Mouse (Mus musculus) stomach, postnatal 0 days (tissue): ENCODE results near the gene Best2. TPM values are rescaled to one million over a fixed set of nuclear protein-coding genes. Genes with fewer than 3 reads are reported as not detected.

ENCODE experiments used
- ATAC-seq: fragments of 200-750 bp; cut with Nextera tagmentation; 2 replicates; pipeline ENCODE4 v1.8.0; 2017; ENCODE audit not compliant: low FRiP score, low TSS enrichment
- DNase-seq: peaks from one replicate; pipeline ENCODE4 v3.0.0-alpha.2; 2016; ENCODE audit warnings: low spot score
- H3K27ac ChIP-seq: fragments of 300-500 bp; sonication (generic); replicated peaks from 2 replicates; pipeline ENCODE4 v1.5.1; 2014; ENCODE audit warnings: mild to moderate bottlenecking, control low read depth
- H3K27me3 ChIP-seq: fragments of 300-500 bp; sonication (generic); 2 replicates; pipeline ENCODE4 v1.6.1; 2014; ENCODE audit warnings: low read length; ENCODE audit not compliant: control insufficient read depth, insufficient read depth
- H3K36me3 ChIP-seq: fragments of 300-500 bp; sonication (generic); 2 replicates; pipeline ENCODE4 v1.6.1; 2014; ENCODE audit warnings: low read length, mixed read lengths; ENCODE audit not compliant: control insufficient read depth, insufficient read depth
- H3K4me1 ChIP-seq: fragments of 300-500 bp; sonication (generic); replicated peaks from 2 replicates; pipeline ENCODE4 v1.6.1; 2014; ENCODE audit warnings: antibody characterized with exemption; ENCODE audit not compliant: control insufficient read depth, insufficient read depth
- H3K4me2 ChIP-seq: fragments of 300-500 bp; sonication (generic); replicated peaks from 2 replicates; pipeline ENCODE4 v1.6.1; 2014; ENCODE audit warnings: low read depth, mild to moderate bottlenecking, control low read depth, moderate library complexity
- H3K4me3 ChIP-seq: fragments of 300-500 bp; sonication (generic); 2 replicates; pipeline ENCODE4 v1.5.1; 2014; ENCODE audit warnings: low read depth, low read length, control low read depth
- H3K9ac ChIP-seq: fragments of 300-500 bp; sonication (generic); 2 replicates; pipeline ENCODE4 v1.6.1; 2014; ENCODE audit warnings: mild to moderate bottlenecking, low read length, control low read depth, mixed read lengths
- H3K9me3 ChIP-seq: fragments of 300-500 bp; sonication (generic); 2 replicates; pipeline ENCODE4 v1.6.1; 2016; ENCODE audit warnings: low read length; ENCODE audit not compliant: control insufficient read depth
- CTCF ChIP-seq: IDR thresholded peaks from 2 replicates; pipeline ENCODE4 v1.5.1; 2016; ENCODE audit warnings: antibody characterized with exemption, low read depth, mild to moderate bottlenecking, moderate library complexity
- EP300 ChIP-seq: optimal IDR thresholded peaks from 2 replicates; pipeline ENCODE3; 2016; ENCODE audit warnings: antibody characterized with exemption
- WGBS: fragments of 180-500 bp; shearing (Covaris S2); extraction: QIAGEN DNeasy Blood & Tissue Kit; methylation state at CpG from one replicate; pipeline ENCODE4 v1.1.7; 2014; 5-methylcytosine and 5-hydroxymethylcytosine counted together
- polyA plus RNA-seq: library from polyadenylated mRNA; unstranded; fragments of >200 nt; fragmentation: Nextera tagmentation; extraction: Ambion mirVana; gene quantifications from 2 replicates; pipeline ENCODE4 v1.2.1, GENCODE M21; 2015

Best2 gene
- polyA plus RNA-seq, 1 experiment from 2014 or later, result 0.16 TPM

DNA sequence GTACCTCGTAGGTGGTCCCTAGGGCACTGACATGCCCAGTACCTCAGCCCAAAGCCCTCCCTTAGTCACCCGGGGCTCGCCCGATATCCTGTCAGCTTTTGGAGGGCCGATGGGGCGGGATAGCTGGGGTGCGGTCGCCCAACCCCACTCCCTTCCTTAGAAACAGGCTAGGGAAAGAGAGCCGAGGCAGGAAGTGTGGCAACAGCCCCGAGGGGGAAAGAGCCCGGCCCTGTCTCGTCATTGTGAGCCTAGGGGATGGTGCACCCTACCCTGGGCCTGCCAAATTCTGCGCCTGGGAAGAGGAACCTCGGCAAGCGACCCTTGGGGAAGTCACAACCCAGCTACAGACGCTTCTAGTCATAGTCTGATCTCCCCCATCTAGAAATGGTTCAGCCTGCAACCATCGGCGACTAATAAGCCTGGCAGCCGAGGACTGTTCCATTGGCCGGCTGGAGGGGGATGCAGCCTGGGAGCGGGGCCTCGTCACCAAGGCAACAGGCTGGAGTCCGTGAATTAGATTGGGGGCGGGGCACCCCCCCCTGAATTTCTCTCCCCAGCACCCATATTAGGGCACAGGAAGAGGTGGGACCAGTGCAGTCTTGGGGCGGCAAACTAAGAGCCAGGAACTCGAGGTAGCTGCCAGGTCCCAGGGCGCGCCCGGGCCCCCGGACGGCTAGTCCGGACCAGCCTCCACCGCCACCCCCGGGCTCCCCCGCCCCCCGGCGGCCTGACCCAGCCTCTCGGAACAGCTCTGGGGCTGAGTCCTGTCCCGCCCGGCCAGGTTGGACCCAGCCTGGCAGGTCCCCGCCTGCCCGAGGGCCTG is 34.5 kb downstream of the Best2 start:
- H3K36me3 ChIP-seq, result no peaks in the 10 kb centered on the region
- H3K27me3 ChIP-seq, result no peaks in the 10 kb centered on the region
- H3K9me3 ChIP-seq, result no peaks in the 10 kb centered on the region
- peaks cover 29% of the 10 kb centered on the region for H3K4me1 ChIP-seq
- 2% methylated on average over 31 of the region's 42 CpGs for WGBS
- peak overlapping the region; percentile 80 for H3K4me3 ChIP-seq
- peak overlapping the region; percentile 98 for H3K27ac ChIP-seq
- ATAC-seq (peak; percentile 81), DNase-seq (peak; percentile 97)
- peak overlapping the region; percentile 66 for H3K9ac ChIP-seq
- peak overlapping the region; percentile 96 for H3K4me2 ChIP-seq
- no peak for TF ChIP-seq CTCF
- no peak for TF ChIP-seq EP300

DNA sequence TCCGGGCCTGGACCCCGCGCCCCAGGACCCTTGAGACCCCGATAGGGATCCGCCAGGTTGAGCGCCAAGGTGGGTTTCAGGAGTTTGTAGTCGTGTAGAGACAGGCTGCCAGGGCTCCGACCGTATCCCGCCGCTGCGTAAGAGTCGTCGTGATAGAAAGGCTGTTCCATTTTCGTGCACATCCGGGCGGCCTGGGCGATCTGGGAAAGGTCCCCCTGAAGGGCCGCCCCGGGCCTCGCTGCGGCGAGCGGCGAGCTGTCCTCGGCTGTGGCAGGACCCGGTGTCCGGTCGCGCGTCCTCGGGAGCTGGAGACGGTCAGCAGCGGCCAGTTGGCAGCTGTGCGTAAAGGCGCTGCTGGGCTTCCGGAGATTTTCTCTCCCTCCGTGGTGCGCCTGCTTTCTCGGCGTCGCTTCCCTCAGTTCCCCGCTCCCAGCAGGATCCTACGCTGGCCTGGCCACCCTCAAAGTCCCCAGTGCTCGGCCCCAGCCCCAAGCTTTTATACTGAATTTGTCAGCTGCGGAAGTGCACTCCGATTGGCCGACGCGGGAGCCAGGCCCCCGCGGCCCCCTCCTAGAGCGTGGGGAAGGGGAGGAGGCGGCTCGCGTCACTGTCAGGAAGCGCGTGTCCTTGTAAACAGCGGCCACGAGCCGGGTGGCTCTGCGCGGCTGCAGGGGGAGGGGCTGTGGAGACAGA is 35.9 kb downstream of the Best2 start, which contains the start of gene Junb:
Gene Junb, minus strand, starts transcription at position 471 of the 693 bp plus-strand sequence.
- Histone ChIP-seq H3K9me3 (no peaks in the 10 kb centered on the region), H3K4me1 (peaks cover 29% of the 10 kb centered on the region), H3K27ac (peak within 1 kb of the TSS; percentile 98), H3K9ac (peak within 1 kb of the TSS; percentile 94), H3K36me3 (no peaks in the 10 kb centered on the region; the same call in 1 of the 2 replicates), H3K27me3 (no peaks in the 10 kb centered on the region), H3K4me3 (peak within 1 kb of the TSS; percentile 80), H3K4me2 (peak within 1 kb of the TSS; percentile 96)
- ATAC-seq (peak; percentile 50), DNase-seq (peak; percentile 95)
- under 1% methylated on average over 61 of the region's 63 CpGs for WGBS
- TF ChIP-seq EP300 (peak; percentile 74), CTCF (no peak)

DNA sequence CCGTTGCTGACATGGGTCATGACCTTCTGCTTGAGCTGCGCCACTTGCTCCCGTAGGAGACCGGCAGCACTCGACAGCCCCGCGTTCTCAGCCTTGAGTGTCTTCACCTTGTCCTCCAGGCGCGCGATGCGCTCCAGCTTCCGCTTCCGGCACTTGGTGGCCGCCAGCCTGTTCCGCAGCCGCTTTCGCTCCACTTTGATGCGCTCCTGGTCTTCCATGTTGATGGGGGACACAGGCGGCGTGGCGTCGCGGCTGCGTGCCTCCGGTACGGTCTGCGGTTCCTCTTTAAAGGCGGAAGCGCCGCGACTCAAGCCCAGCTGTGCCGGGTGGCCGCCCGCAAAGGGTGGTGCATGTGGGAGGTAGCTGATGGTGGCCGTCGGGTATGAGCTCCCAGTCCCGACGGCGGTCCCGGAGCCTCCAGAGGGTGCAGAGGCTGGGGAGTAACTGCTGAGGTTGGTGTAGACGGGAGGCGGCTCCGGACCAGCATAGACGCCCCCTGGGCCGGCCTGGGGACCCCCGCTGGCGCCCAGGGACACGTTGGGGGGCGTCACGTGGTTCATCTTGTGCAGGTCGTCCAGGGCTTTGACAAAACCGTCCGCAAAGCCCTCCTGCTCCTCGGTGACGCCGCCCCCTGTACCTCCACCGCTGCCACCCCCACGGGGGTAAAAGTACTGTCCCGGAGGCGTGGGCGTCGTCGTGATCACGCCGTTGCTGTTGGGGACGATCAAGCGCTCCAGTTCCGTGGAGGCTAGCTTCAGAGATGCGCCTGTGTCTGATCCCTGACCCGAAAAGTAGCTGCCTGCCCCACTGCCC is 36.7 kb downstream of the Best2 start:
- no peak for ATAC-seq
- Histone ChIP-seq H3K36me3 (no peaks in the 10 kb centered on the region; the same call in 1 of the 2 replicates), H3K9me3 (no peaks in the 10 kb centered on the region), H3K4me2 (peak overlapping the region; percentile 96), H3K27me3 (no peaks in the 10 kb centered on the region), H3K27ac (peak overlapping the region; percentile 98), H3K9ac (peak overlapping the region; percentile 94), H3K4me1 (peaks cover 29% of the 10 kb centered on the region), H3K4me3 (peak overlapping the region; percentile 80)
- DNase-seq, result peak; percentile 73
- TF ChIP-seq EP300, result no peak
- TF ChIP-seq CTCF, result no peak
- under 1% methylated on average over 65 of the region's 70 CpGs for WGBS

DNA sequence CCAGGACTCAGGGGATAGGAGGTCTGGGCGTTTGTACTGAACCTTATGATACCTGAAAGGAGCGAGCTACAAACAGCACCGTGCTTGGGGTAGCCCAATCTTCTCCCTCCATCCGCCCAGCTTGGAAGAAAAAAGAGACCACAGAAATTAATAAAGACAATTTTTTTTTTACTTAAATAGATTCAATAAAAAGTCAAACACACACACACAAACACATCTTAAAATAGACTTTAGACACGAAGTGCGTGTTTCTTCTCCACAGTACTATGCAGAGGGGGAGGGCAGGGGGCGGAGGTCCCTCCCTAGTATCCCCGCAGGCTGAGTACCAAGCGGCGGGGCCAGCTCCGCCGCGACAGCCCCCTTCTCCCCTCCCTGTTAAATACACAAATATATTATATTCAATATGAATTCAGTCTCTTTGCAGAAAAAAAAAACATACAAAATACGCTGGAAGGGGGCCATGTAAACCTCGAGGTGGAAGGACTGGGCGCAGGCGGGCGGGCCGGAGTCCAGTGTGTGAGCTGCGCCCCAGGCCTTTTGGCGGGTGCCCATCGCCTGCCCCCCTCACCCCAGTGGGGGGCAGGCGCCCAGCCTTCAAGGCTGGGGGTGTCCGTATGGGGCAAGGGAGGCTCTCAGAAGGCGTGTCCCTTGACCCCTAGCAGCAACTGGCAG is 37.4 kb downstream of the Best2 start:
- TF ChIP-seq CTCF (no peak), EP300 (peak; percentile 47)
- H3K9ac ChIP-seq, result peak overlapping the region; percentile 94
- peaks cover 22% of the 10 kb centered on the region for H3K4me1 ChIP-seq
- under 1% methylated on average over 23 of the region's 25 CpGs for whole genome bisulfite sequencing
- no peaks in the 10 kb centered on the region for H3K27me3 ChIP-seq
- ATAC-seq (no peak), DNase-seq (no peak)
- H3K9me3 ChIP-seq, result no peaks in the 10 kb centered on the region
- H3K4me3 ChIP-seq, result peak overlapping the region; percentile 80
- H3K36me3 ChIP-seq, result no peaks in the 10 kb centered on the region; the same call in 1 of the 2 replicates
- H3K4me2 ChIP-seq, result peak overlapping the region; percentile 96
- peak overlapping the region; percentile 98 for H3K27ac ChIP-seq
